Mouse (Mus musculus): ENCODE measurements around the gene Dnajb3.

GRCm38 (mm10) chr1:88211812-88212211 is 6.2 kb upstream of the Dnajb3 start, which contains the start of gene Ugt1a1:
- no peak for TF ChIP-seq FLI1 (IDR thresholded peaks at IDR 0.05; ENCODE audit: low read length)
- TF ChIP-seq GATA1 (IDR thresholded peaks at IDR 0.05; ENCODE audit: borderline replicate concordance, low read length), result no peak
